Mouse (Mus musculus) thymus, adult 2 months (tissue): ENCODE results near the gene Chst2. TPM values are rescaled to one million over a fixed set of nuclear protein-coding genes. Genes with fewer than 3 reads are reported as not detected.

Source experiments
- DNase-seq: peaks from one replicate; pipeline ENCODE4 v3.0.0; 2021
- H3K27ac ChIP-seq: fragments of 200-500 bp; 2 replicates; pipeline ENCODE4 v1.5.1; 2012; ENCODE audit warnings: low read length, control low read depth; ENCODE audit not compliant: control insufficient read depth, insufficient read depth
- H3K27me3 ChIP-seq: fragments of 200-500 bp; 2 replicates; pipeline ENCODE4 v1.6.1; 2012; ENCODE audit warnings: mild to moderate bottlenecking, low read length, moderate library complexity, mixed read lengths; ENCODE audit not compliant: control insufficient read depth, insufficient read depth
- H3K36me3 ChIP-seq: fragments of 200-500 bp; 2 replicates; pipeline ENCODE4 v1.6.1; 2012; ENCODE audit warnings: mild to moderate bottlenecking, low read length, moderate library complexity; ENCODE audit not compliant: control insufficient read depth, insufficient read depth
- H3K4me1 ChIP-seq: fragments of 200-500 bp; replicated peaks from 2 replicates; pipeline ENCODE4 v1.6.1; 2012; ENCODE audit warnings: low read length; ENCODE audit not compliant: control insufficient read depth, insufficient read depth
- H3K4me3 ChIP-seq: fragments of 200-500 bp; 2 replicates; pipeline ENCODE4 v1.5.1; 2012; ENCODE audit warnings: mild to moderate bottlenecking, low read length, control low read depth, moderate library complexity; ENCODE audit not compliant: control insufficient read depth, insufficient read depth
- CTCF ChIP-seq: fragments of 200-500 bp; IDR thresholded peaks from 2 replicates; pipeline ENCODE4 v1.5.1; 2012; ENCODE audit warnings: mild to moderate bottlenecking, control low read depth, low read length, moderate library complexity, borderline replicate concordance; ENCODE audit not compliant: control insufficient read depth, poor library complexity, insufficient read depth; ENCODE audit errors: extremely low read depth
- POLR2A ChIP-seq: fragments of 200-500 bp; IDR thresholded peaks from 2 replicates; pipeline ENCODE4 v1.6.1; 2012; ENCODE audit warnings: mild to moderate bottlenecking, low read length, control low read depth, moderate library complexity; ENCODE audit not compliant: control insufficient read depth, poor library complexity, insufficient read depth; ENCODE audit errors: extremely low read depth
- WGBS: fragments of 180-500 bp; shearing (Covaris S2); methylation state at CpG from one replicate; pipeline ENCODE4 v1.1.7; 2018; 5-methylcytosine and 5-hydroxymethylcytosine counted together
- polyA plus RNA-seq: library from polyadenylated mRNA; depleted of rRNA; stranded (reverse); fragments of >200 nt; gene quantifications from 2 replicates; pipeline ENCODE4 v1.2.3, GENCODE M21; 2012; rRNA removed

The Chst2 gene
- polyA plus RNA-seq = 2.5 and 3.4 TPM in 2 replicates

DNA sequence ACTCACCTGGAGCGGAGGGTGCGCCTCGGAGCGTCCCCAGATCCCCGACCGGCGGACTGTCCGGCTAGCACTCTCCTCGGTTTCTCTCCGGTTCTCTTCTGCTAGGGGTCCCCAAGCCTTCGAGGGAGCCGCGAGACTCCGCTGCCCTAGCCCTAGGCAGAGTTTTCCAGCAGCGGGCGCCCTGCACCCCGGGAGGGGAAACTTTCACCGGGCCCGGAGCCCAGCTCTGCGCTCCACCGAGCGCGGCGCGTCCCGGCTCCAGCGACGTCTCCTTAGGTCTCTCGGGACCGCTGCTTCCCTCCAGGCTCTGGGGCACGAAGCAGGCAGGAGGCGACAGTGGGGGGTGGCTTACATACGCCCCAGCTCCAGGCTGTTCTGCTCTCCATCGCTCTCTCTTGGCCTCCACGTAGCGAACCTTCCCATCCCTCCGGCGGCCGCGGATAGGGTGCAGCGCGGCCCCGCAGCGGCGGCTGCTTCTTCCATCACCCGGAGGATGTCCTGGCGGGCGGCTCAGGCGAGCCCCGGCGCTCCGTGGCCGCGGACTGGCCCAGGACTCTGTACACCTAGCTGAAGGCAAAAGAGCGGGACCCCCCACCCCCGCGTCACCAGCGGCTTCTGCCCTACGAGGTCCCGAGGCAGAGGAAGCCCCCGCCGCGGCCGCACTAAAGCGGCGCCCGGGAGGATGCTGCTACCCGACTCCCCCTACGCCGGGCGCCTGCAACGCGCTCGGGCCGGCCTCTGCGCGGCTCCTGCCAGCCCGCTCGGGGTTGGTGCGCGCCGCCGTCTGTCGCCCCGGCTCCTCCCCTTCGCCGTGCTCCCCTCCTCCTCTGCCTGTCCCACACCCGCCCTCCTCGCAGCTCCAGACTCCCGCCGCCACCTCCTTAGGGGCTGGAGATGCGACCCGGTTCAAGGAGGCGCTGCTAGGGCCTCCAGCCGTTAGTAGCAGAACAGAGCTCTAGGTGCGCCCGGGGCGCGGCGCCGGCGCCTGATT lies at the start of gene Chst2:
Chst2 (minus strand) TSS at position 152 of the 991 bp plus-strand sequence.
- WGBS = 1% methylated on average over 101 of the region's 102 CpGs
- DNase-seq = peak; percentile 74

DNA sequence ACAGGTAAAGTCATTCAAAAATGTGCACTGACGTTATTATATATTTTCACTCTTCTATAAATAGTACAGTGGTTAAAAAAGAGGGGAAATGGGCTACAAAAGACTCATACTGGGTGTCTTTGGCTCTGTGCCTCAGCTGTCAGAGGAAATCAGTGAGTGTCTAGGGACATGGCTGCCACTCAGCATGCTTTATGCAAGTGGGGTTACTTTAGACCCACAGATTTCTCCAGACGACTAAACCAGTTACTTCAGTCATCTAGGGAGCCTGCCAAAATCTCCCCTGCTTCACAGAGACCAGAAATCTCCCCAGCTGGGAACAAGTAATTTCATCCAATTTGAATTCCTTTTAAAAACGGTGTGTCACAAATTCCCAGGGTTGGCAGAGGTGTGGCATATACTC lies 45.4 kb upstream of the Chst2 start:
- Histone ChIP-seq H3K27me3 (no peaks in the 10 kb centered on the region), H3K36me3 (peaks cover 6% of the 10 kb centered on the region), H3K4me3 (no peak overlapping the region), H3K27ac (no peak overlapping the region), H3K4me1 (no peaks in the 10 kb centered on the region)
- TF ChIP-seq CTCF (no peak), POLR2A (no peak)
- WGBS = 36% methylated on average over 3 of the region's 3 CpGs
- no peak for DNase-seq

More for the DNA sequence above, at the start of gene Chst2:
- Histone ChIP-seq H3K4me3 (peak within 1 kb of the TSS; percentile 42), H3K27ac (no peak within 1 kb of the TSS), H3K4me1 (peaks cover 23% of the 10 kb centered on the region), H3K36me3 (no peaks in the 10 kb centered on the region), H3K27me3 (peaks cover 12% of the 10 kb centered on the region)
- TF ChIP-seq CTCF (no peak), POLR2A (no peak)

DNA sequence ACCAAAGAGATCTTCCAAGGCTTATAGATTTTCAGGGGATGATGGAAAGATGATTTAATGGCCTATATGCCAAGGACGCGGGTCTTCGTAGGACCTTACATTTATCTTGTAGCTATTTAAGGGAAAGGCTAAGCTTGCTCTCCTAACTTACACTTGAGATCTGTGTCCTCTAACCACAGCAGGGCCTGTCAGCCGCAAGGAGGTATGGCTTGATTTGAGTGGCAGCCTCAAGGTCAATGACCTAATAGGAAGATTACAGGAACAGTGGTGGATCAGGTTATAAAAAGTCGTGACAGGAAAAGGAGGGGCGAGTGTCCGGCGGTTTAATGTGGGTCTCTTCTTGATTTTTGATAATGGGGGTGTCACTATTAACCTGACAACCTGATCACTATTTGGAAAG lies 44.1 kb upstream of the Chst2 start:
- H3K4me1 ChIP-seq = no peaks in the 10 kb centered on the region
- no peak overlapping the region for H3K4me3 ChIP-seq
- H3K27me3 ChIP-seq = no peaks in the 10 kb centered on the region
- H3K27ac ChIP-seq = no peak overlapping the region
- WGBS = 99% methylated on average over 8 of the region's 8 CpGs
- no peaks in the 10 kb centered on the region for H3K36me3 ChIP-seq
- TF ChIP-seq CTCF (no peak), POLR2A (no peak)
- DNase-seq = no peak

GRCm38 (mm10) chr9:95442321-95442731 lies 35.8 kb upstream of the Chst2 start:
- Histone ChIP-seq H3K27me3 (no peaks in the 10 kb centered on the region; the same call in 1 of the 2 replicates), H3K27ac (no peak overlapping the region), H3K36me3 (no peaks in the 10 kb centered on the region), H3K4me3 (no peak overlapping the region), H3K4me1 (no peaks in the 10 kb centered on the region)
- 63% methylated on average over 13 of the region's 13 CpGs for WGBS
- no peak for DNase-seq
- TF ChIP-seq POLR2A (no peak), CTCF (no peak)

DNA sequence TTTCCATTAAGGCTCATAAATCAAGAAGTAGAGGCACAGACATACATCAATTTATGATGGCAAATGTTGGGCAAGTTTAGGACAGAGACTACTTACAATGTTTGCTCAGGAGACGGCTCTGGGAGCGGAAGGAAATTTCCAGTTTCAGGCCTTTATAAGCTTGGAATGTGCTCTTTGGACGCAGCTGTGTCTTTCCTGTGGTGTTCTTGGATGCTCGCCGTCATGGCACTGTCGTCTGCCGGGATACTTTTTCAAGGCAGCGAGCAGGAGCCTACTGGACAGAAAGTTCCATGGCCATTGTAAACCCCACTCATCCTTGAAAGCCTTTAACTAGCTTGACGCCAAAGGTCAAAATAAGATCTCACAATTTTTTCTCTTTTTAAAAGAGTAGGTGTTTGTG lies 31.4 kb upstream of the Chst2 start:
- Histone ChIP-seq H3K36me3 (no peaks in the 10 kb centered on the region), H3K4me3 (no peak overlapping the region), H3K27ac (no peak overlapping the region), H3K27me3 (no peaks in the 10 kb centered on the region; the same call in 1 of the 2 replicates), H3K4me1 (no peaks in the 10 kb centered on the region)
- 95% methylated on average over 9 of the region's 9 CpGs for WGBS
- DNase-seq = no peak
- TF ChIP-seq POLR2A (no peak), CTCF (no peak)

DNA sequence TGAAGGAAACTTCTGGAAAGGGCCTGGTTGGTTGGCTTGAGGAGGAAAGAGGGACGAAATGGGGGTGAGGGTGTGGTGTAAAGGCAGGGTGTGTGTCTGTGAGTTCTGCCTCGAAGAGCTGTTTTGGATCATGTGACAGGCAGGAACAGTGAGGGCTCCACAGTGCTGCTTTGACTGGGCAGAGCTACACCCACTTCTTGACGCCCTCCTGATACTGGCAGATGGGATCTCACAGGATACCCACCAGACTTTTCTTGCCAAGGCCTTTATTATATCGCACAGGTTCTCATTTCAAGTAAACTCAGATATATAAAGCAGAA lies 29.7 kb upstream of the Chst2 start:
- no peak for DNase-seq
- Histone ChIP-seq H3K27ac (no peak overlapping the region), H3K27me3 (no peaks in the 10 kb centered on the region), H3K4me1 (no peaks in the 10 kb centered on the region), H3K4me3 (no peak overlapping the region), H3K36me3 (no peaks in the 10 kb centered on the region)
- 82% methylated on average over 4 of the region's 4 CpGs for WGBS
- TF ChIP-seq POLR2A = no peak
- TF ChIP-seq CTCF = no peak
